Mouse (Mus musculus): ENCODE data around the gene Setdb1. TPM values are rescaled to one million over a fixed set of nuclear protein-coding genes. Genes with fewer than 3 reads are reported as not detected.
"Not testable (repeated sequence)": the region's sequence is repeated elsewhere in the genome, so short reads cannot be mapped to it uniquely, and the experiment has no call there.

Setdb1 gene
- polyA plus RNA-seq (2015; fragmentation: Nextera tagmentation; extraction: Ambion mirVana) = 49.8 and 51.5 TPM in 2 replicates

GRCm38 (mm10) chr3:95356701-95357449, at the start of gene Setdb1:
TSS of gene Setdb1 (minus strand) at chr3:95357202.
- WGBS = under 1% methylated on average over 31 of the region's 57 CpGs
- H3K9me3 ChIP-seq, H3K4me1 ChIP-seq, H3K27me3 ChIP-seq: not testable (repeated sequence)
- Histone ChIP-seq H3K36me3 (peaks cover 19% of the 10 kb centered on the region), H3K4me3 (peak within 1 kb of the TSS; percentile 52), H3K27ac (peak within 1 kb of the TSS; percentile 55), H3K9ac (peak within 1 kb of the TSS; percentile 68), H3K4me2 (peak within 1 kb of the TSS; percentile 49)
- peak; percentile 87 for ATAC-seq (ENCODE audit: insufficient number of reproducible peaks, insufficient read depth, low FRiP score, low TSS enrichment, low read depth)

DNA sequence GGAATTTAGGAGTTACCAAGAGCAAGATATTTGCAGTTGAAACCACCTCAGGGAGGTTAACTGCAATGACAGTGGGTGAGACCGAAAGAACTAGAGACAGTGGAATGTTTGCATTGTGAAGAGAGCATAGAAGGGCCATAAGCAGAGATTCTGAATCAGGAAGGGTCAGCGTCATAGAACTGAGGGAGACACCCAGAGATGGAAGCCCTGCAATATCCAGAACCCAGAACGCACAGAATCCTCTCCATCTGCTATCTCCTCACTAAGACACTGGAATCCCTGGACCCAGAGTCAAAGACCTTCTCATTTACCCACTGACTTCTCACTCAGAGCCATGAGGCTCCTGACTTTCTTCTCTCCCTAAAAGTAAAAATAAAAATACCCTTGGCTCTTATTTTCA, 45.7 kb upstream of the Setdb1 start, which contains the start of gene 4930558C23Rik:
TSS of gene 4930558C23Rik (minus strand) at position 101 of the 400 bp plus-strand sequence.
- Histone ChIP-seq H3K27me3 (no peaks in the 10 kb centered on the region), H3K4me3 (no peak within 1 kb of the TSS), H3K36me3 (no peaks in the 10 kb centered on the region), H3K4me2 (no peak within 1 kb of the TSS), H3K9me3 (no peaks in the 10 kb centered on the region), H3K4me1 (no peaks in the 10 kb centered on the region), H3K9ac (no peak within 1 kb of the TSS), H3K27ac (no peak within 1 kb of the TSS)
- 89% methylated on average over 3 of the region's 3 CpGs for WGBS
- no peak for ATAC-seq (ENCODE audit: insufficient number of reproducible peaks, insufficient read depth, low FRiP score, low TSS enrichment, low read depth)

GRCm38 (mm10) chr3:95394385-95394784, 37.4 kb upstream of the Setdb1 start:
- Histone ChIP-seq H3K9me3 (peaks cover 8% of the 10 kb centered on the region), H3K4me2 (no peak overlapping the region), H3K27me3 (no peaks in the 10 kb centered on the region), H3K4me3 (no peak overlapping the region), H3K4me1 (no peaks in the 10 kb centered on the region), H3K36me3 (no peaks in the 10 kb centered on the region), H3K9ac (no peak overlapping the region), H3K27ac (no peak overlapping the region)
- WGBS = 86% methylated on average over 4 of the region's 4 CpGs
- no peak for ATAC-seq (ENCODE audit: insufficient number of reproducible peaks, insufficient read depth, low FRiP score, low TSS enrichment, low read depth)

GRCm38 (mm10) chr3:95385401-95386075, 28.5 kb upstream of the Setdb1 start:
- H3K9ac ChIP-seq = no peak overlapping the region
- H3K27me3 ChIP-seq = no peaks in the 10 kb centered on the region
- no peaks in the 10 kb centered on the region for H3K4me1 ChIP-seq
- H3K9me3 ChIP-seq = no peaks in the 10 kb centered on the region
- no peak overlapping the region for H3K4me2 ChIP-seq
- 83% methylated on average over 5 of the region's 5 CpGs for WGBS
- no peak overlapping the region for H3K27ac ChIP-seq
- H3K36me3 ChIP-seq = no peaks in the 10 kb centered on the region
- ATAC-seq (ENCODE audit: insufficient number of reproducible peaks, insufficient read depth, low FRiP score, low TSS enrichment, low read depth) = no peak
- no peak overlapping the region for H3K4me3 ChIP-seq

- Histone ChIP-seq H3K4me3 (no peak overlapping the region), H3K27me3 (no peaks in the 10 kb centered on the region), H3K9ac (no peak overlapping the region), H3K4me2 (no peak overlapping the region), H3K36me3 (no peaks in the 10 kb centered on the region), H3K9me3 (peaks cover 23% of the 10 kb centered on the region), H3K4me1 (no peaks in the 10 kb centered on the region), H3K27ac (no peak overlapping the region)
- 89% methylated on average over 10 of the region's 10 CpGs for WGBS
- no peak for ATAC-seq (ENCODE audit: insufficient number of reproducible peaks, insufficient read depth, low FRiP score, low TSS enrichment, low read depth)
Observed at GRCm38 (mm10) chr3:95373208-95373607, 16.2 kb upstream of the Setdb1 start.

GRCm38 (mm10) chr3:95370101-95370500, 13.1 kb upstream of the Setdb1 start:
- no peaks in the 10 kb centered on the region for H3K36me3 ChIP-seq
- no peak overlapping the region for H3K27ac ChIP-seq
- no peak for ATAC-seq (ENCODE audit: insufficient number of reproducible peaks, insufficient read depth, low FRiP score, low TSS enrichment, low read depth)
- H3K4me1 ChIP-seq = no peaks in the 10 kb centered on the region
- no peaks in the 10 kb centered on the region for H3K9me3 ChIP-seq
- no peak overlapping the region for H3K9ac ChIP-seq
- no peaks in the 10 kb centered on the region for H3K27me3 ChIP-seq
- no peak overlapping the region for H3K4me2 ChIP-seq
- no peak overlapping the region for H3K4me3 ChIP-seq

- not testable (repeated sequence) for ATAC-seq (ENCODE audit: insufficient number of reproducible peaks, insufficient read depth, low FRiP score, low TSS enrichment, low read depth); H3K4me3 ChIP-seq; H3K9me3 ChIP-seq; H3K4me2 ChIP-seq; H3K4me1 ChIP-seq; H3K27me3 ChIP-seq; H3K36me3 ChIP-seq; H3K27ac ChIP-seq; H3K9ac ChIP-seq
- WGBS = 79% methylated on average over 3 of the region's 3 CpGs
Observed at GRCm38 (mm10) chr3:95360276-95360675, 3.3 kb upstream of the Setdb1 start.

GRCm38 (mm10) chr3:95357746-95358145, 744 bp upstream of the Setdb1 start:
- no peak overlapping the region for H3K9ac ChIP-seq
- H3K27me3 ChIP-seq = no peaks in the 10 kb centered on the region
- no peak overlapping the region for H3K27ac ChIP-seq
- H3K36me3 ChIP-seq = peaks cover 12% of the 10 kb centered on the region
- no peaks in the 10 kb centered on the region for H3K9me3 ChIP-seq
- H3K4me2 ChIP-seq = no peak overlapping the region
- 0 out of 2 replicates have a peak, but pooled peaks cover 3% of the 10 kb centered on the region for H3K4me1 ChIP-seq
- no peak overlapping the region for H3K4me3 ChIP-seq
- 95% methylated on average over 2 of the region's 2 CpGs for WGBS
- ATAC-seq (ENCODE audit: insufficient number of reproducible peaks, insufficient read depth, low FRiP score, low TSS enrichment, low read depth) = no peak

GRCm38 (mm10) chr3:95355911-95356544, 974 bp downstream of the Setdb1 start:
- 0 out of 2 replicates have a peak overlapping the region, but pooled peaks have one; percentile 54 for H3K9ac ChIP-seq
- peak overlapping the region; percentile 49 for H3K4me2 ChIP-seq
- not testable (repeated sequence) for H3K4me1 ChIP-seq; H3K27ac ChIP-seq; ATAC-seq (ENCODE audit: insufficient number of reproducible peaks, insufficient read depth, low FRiP score, low TSS enrichment, low read depth); H3K27me3 ChIP-seq; H3K9me3 ChIP-seq
- peaks cover 26% of the 10 kb centered on the region for H3K36me3 ChIP-seq
- H3K4me3 ChIP-seq = peak overlapping the region; percentile 52
- 27% methylated on average over 12 of the region's 19 CpGs for WGBS

GRCm38 (mm10) chr3:95349491-95349890, 7.5 kb downstream of the Setdb1 start:
- ATAC-seq (ENCODE audit: insufficient number of reproducible peaks, insufficient read depth, low FRiP score, low TSS enrichment, low read depth) = no peak
- peaks cover 81% of the 10 kb centered on the region for H3K36me3 ChIP-seq
- H3K27me3 ChIP-seq = no peaks in the 10 kb centered on the region

DNA sequence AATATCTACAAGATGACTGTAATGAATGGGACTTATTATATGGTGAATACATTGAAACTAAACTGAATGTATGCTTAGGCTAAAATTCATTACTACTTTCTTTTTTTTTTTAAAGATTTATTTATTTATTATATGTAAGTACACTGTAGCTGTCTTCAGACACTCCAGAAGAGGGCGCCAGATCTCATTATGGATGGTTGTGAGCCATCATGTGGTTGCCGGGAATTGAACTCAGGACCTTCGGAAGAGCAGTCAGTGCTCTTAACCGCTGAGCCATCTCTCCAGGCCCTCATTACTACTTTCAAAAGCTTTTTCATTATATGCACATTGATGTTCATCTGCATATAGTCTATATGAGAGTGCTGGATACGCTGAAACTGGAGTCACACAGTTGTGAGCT, 8.7 kb downstream of the Setdb1 start:
- not testable (repeated sequence) for H3K9me3 ChIP-seq; H3K4me1 ChIP-seq; H3K27me3 ChIP-seq; H3K27ac ChIP-seq; H3K4me2 ChIP-seq; ATAC-seq (ENCODE audit: insufficient number of reproducible peaks, insufficient read depth, low FRiP score, low TSS enrichment, low read depth); H3K4me3 ChIP-seq; H3K9ac ChIP-seq
- peaks cover 83% of the 10 kb centered on the region for H3K36me3 ChIP-seq
- WGBS = 90% methylated on average over 5 of the region's 5 CpGs

More at GRCm38 (mm10) chr3:95349491-95349890, 7.5 kb downstream of the Setdb1 start:
- H3K4me1 ChIP-seq = no peaks in the 10 kb centered on the region
- H3K9ac ChIP-seq = no peak overlapping the region
- H3K4me2 ChIP-seq = no peak overlapping the region
- H3K27ac ChIP-seq = no peak overlapping the region
- H3K4me3 ChIP-seq = no peak overlapping the region
- peaks cover 5% of the 10 kb centered on the region; the same call in 1 of the 2 replicates for H3K9me3 ChIP-seq
